Mouse (Mus musculus): Measurements from ENCODE around the gene Aldh4a1.

Aldh4a1 gene

DNA sequence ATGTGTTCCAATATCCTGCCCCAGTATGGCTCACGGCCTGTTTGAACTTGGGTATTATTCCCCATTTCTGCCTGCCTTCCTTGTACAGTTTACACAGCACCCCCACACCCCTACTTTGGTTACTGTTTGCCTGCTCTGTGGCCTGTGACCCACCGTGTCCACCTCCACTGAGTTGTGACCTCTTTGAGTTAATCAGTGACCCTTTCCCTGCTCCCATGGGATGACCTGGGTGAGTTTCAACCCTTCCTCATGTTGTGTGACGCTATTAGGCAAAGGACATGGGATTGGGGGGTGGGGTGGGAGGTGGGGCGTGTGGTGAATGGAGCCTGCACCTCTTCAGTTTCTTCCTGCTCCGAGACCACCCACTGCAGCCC, 1.4 kb downstream of the Aldh4a1 start:
- no peak for DNase-seq (ENCODE audit: low spot score)

DNA sequence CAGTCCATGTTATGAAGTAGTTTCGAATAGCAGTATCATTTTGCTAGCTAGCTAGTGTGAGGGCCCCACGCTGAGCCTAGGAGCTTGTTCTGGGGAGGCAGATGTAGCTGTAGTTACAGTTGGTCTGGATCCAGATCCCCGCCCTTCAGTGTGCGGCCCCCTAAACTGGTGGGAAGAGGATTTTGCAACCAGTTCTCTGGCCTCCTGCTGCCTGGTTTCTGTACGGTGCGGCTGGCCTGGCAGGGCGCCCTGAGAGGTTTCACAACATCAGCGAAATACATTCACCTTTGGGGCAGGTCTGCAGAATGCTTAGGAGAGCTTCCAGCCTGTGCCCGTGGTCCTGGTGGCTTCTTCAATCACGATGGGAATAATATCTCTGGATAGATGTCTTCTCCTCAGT, 2.0 kb downstream of the Aldh4a1 start:
- DNase-seq (ENCODE audit: low spot score): peak; percentile 49

DNA sequence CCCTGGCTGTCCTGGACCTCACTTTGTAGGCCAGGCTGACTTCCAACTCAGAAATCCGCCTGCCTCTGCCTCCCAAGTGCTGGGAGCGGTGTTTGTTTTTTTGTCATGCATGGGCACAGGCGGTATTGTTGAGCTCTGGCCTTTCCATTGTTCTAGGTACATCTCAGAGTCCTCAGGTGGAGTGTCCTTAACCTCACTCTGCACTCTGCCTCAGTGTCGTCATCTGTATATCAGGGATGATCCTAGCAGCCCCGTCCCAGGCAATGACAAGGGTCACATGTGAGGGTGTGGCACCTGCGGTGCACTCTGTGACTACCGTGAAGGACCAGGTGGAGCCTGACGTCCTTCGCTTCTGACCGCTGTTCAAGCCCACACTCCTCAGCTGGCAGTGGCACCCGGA, 4.7 kb downstream of the Aldh4a1 start:
- DNase-seq (ENCODE audit: low spot score): no peak

DNA sequence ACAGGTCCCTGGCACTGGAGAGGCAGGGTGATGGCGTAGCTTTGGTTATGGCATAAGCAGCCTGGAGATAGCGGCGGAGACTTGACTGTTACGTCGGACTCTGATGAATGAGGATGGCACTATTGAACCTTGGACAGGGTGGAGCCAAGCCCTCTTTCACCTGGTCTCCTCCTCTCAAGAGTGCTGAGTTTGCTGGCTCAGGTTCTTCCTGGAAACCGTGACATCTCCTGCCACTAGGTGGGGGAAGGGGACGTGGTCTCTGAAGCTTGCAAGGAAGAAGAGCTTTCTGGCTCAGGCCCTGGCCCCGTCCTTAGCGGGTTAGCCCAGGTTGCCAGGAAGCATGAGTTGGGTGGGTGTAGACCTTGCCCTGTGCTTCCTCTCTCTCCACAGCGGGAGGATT, 7.5 kb downstream of the Aldh4a1 start:
- DNase-seq (ENCODE audit: low spot score): no peak

DNA sequence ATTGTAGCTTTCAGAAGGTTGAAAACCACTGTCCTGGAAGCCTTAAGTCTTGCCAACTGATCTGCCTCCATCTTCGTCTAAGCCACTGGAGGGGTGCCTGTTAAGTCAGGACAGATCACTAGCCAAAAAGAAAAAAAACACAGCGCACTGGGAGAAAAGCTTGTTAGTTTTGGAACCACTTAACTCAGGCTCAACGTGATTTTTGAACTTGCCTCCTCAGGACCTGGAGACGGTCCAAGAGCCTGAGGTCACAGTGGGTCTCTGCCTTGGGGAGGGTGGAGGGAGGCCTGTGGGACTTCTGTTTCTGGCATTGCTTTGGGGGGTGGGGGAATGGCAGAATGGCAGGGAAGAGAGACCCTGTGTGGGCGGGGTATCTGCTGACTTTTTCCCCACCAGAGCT, 8.5 kb downstream of the Aldh4a1 start:
- no peak for DNase-seq (ENCODE audit: low spot score)

DNA sequence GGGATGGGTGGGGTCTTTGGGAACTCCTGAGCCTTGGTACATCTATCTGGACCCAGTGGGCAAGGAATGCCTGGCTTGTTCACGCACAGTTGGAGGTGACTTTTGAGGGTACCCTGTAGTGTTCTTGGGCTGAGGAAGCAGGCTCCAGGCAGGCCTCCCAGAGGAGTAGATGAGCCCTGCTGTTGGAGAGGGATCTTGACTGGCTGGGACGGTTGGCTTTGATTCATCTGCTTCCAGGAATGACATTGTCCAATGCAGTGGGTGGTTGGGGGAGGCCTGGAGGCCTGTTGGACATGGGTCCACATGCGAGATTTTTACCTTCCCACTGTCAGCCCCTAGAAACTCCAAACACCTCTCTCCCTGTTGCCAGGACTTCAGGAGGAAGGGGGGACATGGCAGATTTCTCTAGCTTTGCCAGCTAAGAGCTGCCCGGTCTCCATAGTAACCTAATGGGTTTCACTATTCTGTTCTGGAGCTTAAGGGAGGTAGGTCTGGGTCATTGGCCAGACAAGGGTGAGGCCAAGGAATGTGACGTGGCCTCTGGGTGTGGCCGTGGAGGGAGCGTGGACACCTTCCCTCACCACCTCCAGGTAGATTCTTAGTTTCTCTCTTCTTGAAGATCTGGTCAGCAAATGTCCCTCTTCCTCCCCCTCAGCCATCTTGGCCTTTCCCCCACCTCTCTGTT, 9.0 kb downstream of the Aldh4a1 start:
- DNase-seq (ENCODE audit: low spot score): no peak

DNA sequence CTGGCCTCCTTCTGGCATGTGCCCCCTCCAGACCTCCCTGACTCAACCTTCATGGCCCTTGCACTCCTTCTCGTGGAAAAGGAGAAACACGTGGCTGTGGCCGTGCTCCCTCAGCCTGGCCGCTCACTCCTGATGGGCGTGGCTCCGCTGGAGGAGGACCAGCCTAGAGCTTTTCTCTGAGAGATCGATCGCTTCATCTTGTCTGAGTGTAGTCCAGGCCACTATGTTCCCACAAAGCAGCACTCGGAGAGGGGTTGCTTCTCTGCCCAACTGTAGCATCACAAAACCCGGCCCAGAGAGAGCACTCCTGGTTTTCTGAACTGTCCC, 9.6 kb downstream of the Aldh4a1 start:
- DNase-seq (ENCODE audit: low spot score): no peak

DNA sequence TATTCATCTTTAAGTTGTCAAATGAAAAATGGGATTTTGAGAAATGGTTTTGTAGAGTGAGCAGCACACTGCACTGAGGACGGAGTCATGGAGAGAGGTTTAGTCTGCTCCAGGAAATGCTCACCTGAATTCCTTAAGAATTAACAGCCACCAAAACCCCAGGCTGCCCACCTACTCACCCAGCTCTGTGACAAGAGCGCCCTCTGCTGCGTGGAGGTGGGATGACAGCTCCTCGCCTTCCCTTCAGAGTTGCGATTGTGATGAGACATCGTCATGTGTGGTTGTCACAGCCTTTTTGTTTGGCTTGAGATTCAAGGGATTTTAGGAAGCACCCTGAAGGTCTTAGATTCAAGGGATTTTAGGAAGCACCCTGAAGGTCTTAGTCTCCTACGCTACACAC, 13.7 kb downstream of the Aldh4a1 start:
- peak; percentile 71 for DNase-seq (ENCODE audit: low spot score)

DNA sequence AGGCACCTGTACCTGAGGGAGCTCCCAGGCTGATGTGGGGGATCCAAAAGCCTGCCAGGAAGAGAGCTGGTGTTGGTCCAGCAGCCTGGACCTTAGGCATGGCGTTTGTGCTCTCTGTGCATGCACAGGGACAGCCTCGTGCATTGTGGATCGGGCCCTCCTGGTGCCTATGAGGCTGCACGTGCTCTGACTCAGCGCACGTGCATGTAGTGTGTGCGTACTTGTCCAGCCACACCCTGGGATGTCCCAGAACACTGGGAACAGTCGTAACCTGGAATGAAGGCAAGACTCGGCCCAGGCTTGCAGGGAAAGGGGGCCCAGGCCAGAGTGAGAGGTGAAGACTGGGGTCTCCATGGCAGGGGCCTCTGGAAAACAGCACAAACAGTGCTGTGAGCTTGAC, 15.2 kb downstream of the Aldh4a1 start:
- peak; percentile 22 for DNase-seq (ENCODE audit: low spot score)

DNA sequence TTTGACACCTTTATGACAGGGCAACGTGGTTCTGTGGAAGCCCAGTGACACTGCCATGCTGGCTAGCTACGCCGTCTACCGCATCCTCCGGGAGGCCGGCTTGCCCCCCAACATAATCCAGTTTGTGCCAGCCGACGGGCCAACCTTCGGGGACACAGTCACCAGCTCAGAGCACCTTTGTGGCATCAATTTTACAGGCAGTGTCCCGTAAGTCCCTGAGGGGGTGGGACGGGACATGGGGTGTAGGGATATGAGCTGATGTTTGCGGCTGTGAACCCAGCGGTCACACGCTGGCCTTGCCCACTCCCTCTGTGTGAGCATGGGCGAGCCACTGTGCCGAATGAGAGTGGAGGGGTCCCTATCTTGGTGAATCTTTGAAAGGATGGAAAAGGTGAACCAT, 15.7 kb downstream of the Aldh4a1 start:
- no peak for DNase-seq (ENCODE audit: low spot score)

DNA sequence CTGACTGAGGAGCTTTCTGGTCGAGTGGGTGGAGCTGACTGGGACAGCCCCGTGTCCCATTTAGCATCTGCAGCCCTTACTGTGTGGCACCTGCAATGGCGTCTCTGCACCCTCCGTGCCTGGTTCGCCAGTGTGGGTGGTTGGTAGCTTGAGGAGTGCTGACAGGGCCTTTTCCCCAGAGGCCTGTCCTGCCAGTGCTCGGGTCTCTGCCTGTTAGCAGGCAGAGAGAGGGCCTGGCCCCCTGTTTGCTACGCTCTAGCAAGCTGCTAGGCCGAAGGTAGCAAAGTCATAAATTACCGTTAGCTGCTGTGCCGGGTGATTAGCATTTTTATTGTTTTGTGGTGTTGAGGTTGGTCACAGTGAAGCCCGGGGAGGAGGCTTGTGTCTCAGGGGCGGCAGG, 17.1 kb downstream of the Aldh4a1 start:
- DNase-seq (ENCODE audit: low spot score): no peak

DNA sequence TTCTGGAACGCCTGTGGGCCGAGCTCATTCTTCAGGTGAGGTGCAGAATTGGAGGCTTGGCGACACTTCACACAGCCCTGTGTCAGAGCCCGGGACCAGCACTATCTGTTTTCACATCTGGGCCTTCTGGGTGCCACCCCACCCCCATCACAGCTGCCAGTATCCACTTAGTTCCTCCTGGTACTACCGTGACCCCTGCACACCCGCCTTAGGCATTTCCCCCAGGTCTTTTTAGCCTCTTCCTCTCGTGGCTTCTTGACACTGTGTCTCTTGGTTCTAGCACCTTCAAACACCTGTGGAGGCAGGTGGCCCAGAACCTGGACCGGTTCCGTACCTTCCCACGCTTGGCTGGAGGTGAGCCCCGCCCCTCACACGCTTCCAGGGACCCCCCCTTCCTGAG, 17.7 kb downstream of the Aldh4a1 start:
- no peak for DNase-seq (ENCODE audit: low spot score)

DNA sequence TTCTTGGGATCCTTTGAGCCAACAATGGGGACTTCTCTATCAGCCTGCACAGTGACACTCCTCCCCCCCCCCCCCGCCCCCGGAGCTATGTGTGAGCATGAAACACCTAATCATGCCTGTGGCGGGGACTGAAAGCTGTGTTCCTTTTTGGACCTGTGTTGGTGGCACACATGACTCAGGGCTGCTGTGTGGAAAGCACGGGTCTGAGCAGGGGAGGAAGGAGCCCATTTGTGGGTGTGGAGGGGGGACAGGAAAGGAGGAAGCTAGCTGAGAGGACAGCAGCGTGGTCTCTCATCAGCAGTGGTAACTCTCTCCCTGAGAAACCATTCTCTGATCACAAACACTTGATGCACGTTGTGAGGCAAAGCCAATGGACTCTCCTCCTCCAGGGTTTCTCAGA, 18.1 kb downstream of the Aldh4a1 start:
- no peak for DNase-seq (ENCODE audit: low spot score)

DNA sequence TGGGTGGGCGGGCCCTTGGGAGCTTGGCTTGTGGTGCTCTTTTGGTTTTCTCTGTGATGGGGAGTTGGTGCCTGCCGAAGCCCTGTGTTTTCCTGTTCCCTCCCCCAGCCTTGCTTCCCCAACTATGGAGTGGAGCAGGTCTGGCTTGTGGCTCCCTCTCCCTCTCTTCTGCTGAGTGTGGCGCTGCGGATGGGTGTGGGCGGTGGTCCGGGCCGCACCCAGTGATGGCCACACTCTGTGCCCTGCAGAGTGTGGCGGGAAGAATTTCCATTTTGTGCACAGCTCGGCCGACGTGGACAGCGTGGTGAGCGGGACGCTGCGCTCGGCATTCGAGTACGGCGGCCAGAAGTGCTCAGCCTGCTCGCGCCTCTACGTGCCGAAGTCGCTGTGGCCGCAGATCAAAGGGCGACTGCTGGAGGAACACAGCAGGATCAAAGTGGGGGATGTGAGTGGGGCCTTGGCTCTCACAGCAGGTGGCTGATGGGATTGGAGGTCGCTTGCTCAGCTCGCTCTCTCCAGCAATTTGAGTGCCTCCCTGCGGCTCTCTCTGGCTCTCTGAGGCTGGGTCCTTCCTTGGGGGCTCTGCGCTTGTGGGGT, 19.3 kb downstream of the Aldh4a1 start:
- DNase-seq (ENCODE audit: low spot score): no peak

DNA sequence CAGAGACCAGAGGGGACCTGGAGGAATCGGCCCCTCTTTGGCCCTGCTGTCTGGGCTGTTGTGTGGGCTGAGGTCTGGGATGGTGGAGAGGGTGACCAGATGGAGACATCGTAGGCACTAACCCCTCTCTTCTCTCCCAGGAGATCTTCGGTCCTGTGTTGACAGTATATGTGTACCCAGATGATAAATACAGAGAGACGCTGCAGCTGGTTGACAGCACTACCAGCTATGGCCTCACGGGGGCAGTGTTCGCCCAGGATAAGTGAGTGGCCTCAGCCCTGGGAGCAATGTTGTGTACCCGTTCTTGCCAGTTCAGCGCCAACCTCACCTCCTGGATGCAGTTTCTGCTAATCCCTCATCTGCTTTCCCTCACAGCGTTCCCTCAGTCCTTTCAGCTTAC, 21.3 kb downstream of the Aldh4a1 start:
- peak; percentile 80 for DNase-seq (ENCODE audit: low spot score)

DNA sequence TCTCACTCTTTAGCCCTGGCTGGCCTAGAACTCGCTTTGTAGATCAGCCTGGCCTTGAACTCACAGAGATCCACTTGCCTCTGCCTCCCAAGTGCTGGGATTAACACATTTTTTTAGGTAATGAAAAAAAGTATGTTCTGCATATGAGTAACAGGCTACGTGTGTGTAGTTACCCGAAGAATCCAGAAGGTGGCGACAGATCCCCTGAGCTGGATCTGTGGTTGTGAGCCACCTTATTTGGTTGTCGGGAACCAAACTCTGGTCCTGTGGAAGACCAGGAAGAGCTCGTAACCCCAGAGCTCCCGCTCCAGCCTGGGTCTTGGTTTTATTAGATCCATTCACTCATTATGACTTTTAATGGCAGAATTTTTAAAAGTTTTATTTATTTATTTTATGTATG, 24.2 kb downstream of the Aldh4a1 start:
- no peak for DNase-seq (ENCODE audit: low spot score)

DNA sequence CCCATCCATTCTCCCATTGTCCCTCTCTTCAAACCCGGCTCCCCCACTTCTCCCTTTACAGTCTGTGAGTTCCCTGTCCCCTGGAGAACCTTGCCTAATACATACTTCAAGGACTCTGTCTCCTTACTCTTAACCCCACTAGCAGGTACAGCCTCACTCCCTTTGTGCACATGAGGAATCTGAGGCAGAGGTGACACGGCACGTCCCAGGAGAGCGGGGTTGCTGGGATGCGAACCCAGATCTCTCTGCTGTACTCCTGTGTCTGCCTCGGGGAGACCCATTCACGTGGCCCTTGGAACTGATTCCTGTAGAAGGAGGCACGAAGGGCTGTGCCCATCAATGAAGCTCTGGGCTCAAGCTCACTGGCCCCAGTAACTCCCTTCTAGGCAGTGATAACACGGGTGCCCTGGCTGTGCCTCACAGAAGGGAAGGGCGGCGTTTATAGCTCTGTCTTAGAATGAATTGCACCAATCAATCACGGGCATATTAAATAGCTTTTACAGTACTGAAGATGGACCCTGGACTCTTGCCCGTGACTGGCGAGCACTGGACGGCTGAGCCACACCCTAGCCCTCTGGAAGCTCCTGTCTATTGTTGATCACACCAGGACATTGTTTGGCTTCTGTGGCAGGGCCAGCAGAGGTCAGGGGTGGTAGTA, 27.5 kb downstream of the Aldh4a1 start:
- no peak for DNase-seq (ENCODE audit: low spot score)

DNA sequence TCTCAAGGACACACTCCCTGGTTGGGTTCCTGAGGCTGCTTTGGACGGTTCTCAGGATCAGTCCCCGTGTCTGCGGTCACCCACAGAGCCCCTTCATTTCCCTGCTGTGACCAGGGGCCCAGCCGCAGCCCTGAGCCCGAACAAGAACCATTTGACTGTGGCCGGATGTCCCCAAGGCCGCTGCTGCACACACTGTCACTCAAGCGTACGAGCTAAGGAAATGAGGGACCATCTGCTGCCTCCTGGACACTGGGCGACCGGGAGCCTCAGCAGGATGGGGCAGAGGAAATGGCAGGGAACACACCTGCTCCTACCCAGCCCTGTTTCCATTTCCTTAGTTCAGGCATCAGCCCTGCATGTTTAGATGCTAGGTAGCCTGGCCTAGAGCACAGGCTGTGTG, 28.2 kb downstream of the Aldh4a1 start:
- no peak for DNase-seq (ENCODE audit: low spot score)

DNA sequence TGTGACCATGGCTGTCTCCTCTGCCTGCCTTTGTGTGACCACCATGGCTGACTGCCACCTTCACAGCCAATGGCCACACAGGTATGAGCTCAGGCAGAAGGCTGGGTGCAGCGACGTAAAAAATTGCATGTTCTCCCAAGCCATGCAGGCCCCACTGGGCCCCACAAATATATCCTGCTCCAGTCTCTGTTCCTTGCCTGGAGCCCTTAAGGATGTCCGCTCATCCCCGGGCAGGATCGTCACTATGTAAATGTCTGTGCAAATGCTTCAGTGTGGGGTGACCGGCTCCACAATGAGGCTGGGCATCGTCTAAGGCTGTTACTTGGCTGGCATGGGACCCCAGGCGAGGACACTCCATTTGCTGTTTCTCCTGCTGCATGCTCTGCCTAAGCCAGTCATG, 30.6 kb downstream of the Aldh4a1 start, which contains the start of gene Tas1r2:
Tas1r2 (plus strand) TSS at position 301 of the 400 bp plus-strand sequence.
- no peak for DNase-seq (ENCODE audit: low spot score)

DNA sequence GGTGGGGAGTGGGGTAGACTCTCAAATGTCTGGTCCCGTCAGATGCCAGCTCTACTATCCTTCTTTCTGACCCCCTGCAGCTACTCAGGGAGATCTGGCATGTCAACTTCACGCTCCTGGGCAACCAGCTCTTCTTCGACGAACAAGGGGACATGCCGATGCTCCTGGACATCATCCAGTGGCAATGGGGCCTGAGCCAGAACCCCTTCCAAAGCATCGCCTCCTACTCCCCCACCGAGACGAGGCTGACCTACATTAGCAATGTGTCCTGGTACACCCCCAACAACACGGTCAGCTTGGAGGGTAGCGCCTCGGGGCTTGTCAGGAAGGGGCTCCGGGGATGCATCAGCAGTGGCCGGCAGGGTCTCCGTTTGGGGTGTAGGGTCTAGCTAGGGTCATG, 39.2 kb downstream of the Aldh4a1 start:
- no peak for DNase-seq (ENCODE audit: low spot score)

DNA sequence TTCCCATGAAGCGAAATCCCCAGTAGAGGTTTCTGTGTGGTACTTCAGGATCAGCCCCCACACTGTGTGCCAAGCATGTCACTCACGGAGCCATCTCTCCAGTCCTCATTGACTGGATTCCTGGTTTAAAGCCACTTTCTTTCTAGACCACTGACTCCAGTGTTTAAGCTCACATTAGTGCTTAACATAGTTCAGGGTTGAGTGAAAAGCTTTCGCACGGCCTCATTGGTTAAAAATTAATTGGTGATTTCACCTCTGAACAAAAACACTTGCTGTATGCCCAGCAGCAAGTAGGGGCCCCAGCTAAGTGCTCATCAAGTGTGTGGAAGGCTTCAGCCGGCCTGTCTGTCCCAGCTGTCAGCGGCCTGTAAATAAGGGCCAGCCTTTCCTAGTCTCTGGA, 45.0 kb downstream of the Aldh4a1 start:
- DNase-seq (ENCODE audit: low spot score): no peak

DNA sequence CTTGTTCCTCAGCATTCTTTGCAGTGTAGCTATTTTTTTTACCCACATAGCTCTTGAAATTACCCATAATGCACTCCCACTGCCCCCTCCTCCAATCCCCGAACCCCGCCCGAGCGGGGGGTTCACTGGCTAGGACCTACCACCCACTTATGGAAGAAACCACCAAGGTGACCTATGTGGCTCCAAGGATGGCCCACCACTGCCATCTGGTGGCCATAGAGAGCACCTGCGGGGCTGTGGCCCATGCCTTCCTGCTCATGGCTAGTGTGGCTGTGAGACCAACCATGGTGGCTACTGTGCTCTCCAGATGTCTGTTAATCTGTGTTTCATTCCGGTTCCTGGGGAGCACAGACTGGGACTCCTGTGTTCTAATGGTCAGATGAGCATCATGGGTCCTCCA, 47.2 kb downstream of the Aldh4a1 start:
- peak; percentile 47 for DNase-seq (ENCODE audit: low spot score)

DNA sequence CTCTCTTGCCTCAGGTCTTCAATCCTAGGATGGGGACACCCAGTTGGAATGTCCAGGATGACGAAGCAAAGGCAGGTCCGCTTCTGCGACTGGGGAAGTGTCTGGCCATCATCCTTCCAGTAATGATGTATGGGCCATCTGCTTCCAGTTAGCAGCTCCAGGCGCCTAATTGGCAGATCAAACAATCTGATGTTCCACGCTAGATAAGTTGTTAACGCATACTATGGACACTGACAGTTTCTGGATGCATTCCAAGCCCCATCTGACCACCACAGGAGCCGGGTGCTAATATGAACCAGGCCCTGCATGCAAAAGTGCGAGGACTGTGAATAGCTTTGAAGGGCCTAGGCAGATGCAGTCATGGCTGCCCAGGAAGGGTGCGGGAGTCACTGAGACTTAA, 53.0 kb downstream of the Aldh4a1 start:
- DNase-seq (ENCODE audit: low spot score): no peak

Data from urinary bladder, postnatal 14 days (tissue).